In the genomic region with DNA sequence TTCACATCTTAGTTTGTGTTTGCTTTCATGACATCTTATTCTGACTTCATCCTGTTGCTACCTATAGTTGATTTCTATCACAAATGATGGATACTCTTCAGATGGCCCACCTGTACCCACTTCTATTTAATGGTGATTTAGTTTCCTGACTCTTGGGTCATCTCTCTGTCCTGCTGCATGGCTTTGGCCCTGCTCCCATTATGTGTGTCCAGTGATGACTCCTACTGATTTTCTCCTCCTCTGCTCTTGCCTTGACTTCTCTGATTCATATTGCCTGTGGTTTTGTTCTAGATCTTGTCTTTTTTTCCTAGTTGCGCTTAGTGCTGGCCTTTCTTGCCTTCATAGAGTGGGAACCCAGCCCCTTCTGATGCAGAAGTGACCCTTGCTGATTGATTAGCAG, we compare ENCODE assay signal across 22 mouse cellular contexts. TPM values are rescaled to one million over a fixed set of nuclear protein-coding genes. Genes with fewer than 3 reads are reported as not detected.
DNase-seq lines count a peak whose midpoint lies in the region; ATAC-seq and TF ChIP-seq lines count a peak whose summit lies in the region.
"Had no signal": no experiment of that assay in that cellular context is flagged by ENCODE, and none has a peak within 500 bp of the region (broad histone marks: within the 10 kb centered on the region; RNA-seq: fewer than 3 reads in every experiment).

No protein-coding gene starts in this region.

- no peak overlapping the region for H3K4me2 ChIP-seq in heart, embryonic 11.5 days
- H3K4me2 ChIP-seq in liver, embryonic 14.5 days (ENCODE audit: low read depth), result peak overlapping the region; percentile 23
- no peak overlapping the region for H3K4me2 ChIP-seq in intestine, embryonic 16.5 days (ENCODE audit: low read depth, low read length)
- H3K4me2 ChIP-seq: embryonic facial prominence, embryonic 12.5 days; forebrain, embryonic 15.5 days; heart, embryonic 15.5 days; hindbrain, embryonic 14.5 days had no signal

- H3K27me3 ChIP-seq in heart, embryonic 11.5 days (ENCODE audit: control insufficient read depth, insufficient read depth, low read length), result no peaks in the 10 kb centered on the region
- no peaks in the 10 kb centered on the region for H3K27me3 ChIP-seq in liver, embryonic 14.5 days (ENCODE audit: control insufficient read depth, insufficient read depth, low read length)
- H3K27me3 ChIP-seq in intestine, embryonic 16.5 days (replicated peaks; ENCODE audit: control insufficient read depth, insufficient read depth, low read length), result no peaks in the 10 kb centered on the region
- H3K27me3 ChIP-seq: CH12.LX; embryonic facial prominence, embryonic 12.5 days; forebrain, embryonic 15.5 days; heart, embryonic 15.5 days; Patski had no signal

- no peak for TF ChIP-seq CTCF in liver, embryonic 14.5 days (IDR thresholded peaks at IDR 0.05; ENCODE audit: low read depth)

- H3K27ac ChIP-seq in heart, embryonic 11.5 days (ENCODE audit: low read depth, low read length), result no peak overlapping the region
- 0 out of 2 replicates have a peak overlapping the region, but pooled peaks have one; percentile 16 for H3K27ac ChIP-seq in liver, embryonic 14.5 days
- H3K27ac ChIP-seq in intestine, embryonic 16.5 days (ENCODE audit: low read length), result no peak overlapping the region
- H3K27ac ChIP-seq: embryonic facial prominence, embryonic 12.5 days; forebrain, embryonic 15.5 days; heart, embryonic 10.5 days; heart, embryonic 15.5 days; hindbrain, embryonic 14.5 days had no signal

- no peaks in the 10 kb centered on the region for H3K36me3 ChIP-seq in heart, embryonic 11.5 days (ENCODE audit: control insufficient read depth, insufficient read depth, low read length)
- no peaks in the 10 kb centered on the region; the same call in 1 of the 2 replicates for H3K36me3 ChIP-seq in liver, embryonic 14.5 days (replicated peaks; ENCODE audit: control insufficient read depth, insufficient read depth, low read depth)
- H3K36me3 ChIP-seq in intestine, embryonic 16.5 days (ENCODE audit: control insufficient read depth, insufficient read depth, low read length), result no peaks in the 10 kb centered on the region
- H3K36me3 ChIP-seq: forebrain, embryonic 15.5 days; heart, embryonic 15.5 days had no signal

- no peaks in the 10 kb centered on the region for H3K9me3 ChIP-seq in heart, embryonic 11.5 days (replicated peaks; ENCODE audit: control insufficient read depth, low read length)
- H3K9me3 ChIP-seq in liver, embryonic 14.5 days (ENCODE audit: control insufficient read depth, low read length), result no peaks in the 10 kb centered on the region
- no peaks in the 10 kb centered on the region for H3K9me3 ChIP-seq in intestine, embryonic 16.5 days (ENCODE audit: control insufficient read depth, low read length)
- H3K9me3 ChIP-seq: embryonic facial prominence, embryonic 12.5 days; forebrain, embryonic 15.5 days; heart, embryonic 10.5 days; heart, embryonic 15.5 days had no signal

- ATAC-seq in heart, embryonic 11.5 days (replicated peaks; ENCODE audit: insufficient number of reproducible peaks, low FRiP score, low TSS enrichment), result no peak
- no peak for ATAC-seq in liver, embryonic 14.5 days (ENCODE audit: insufficient read depth)
- ATAC-seq in intestine, embryonic 16.5 days, result no peak
- ATAC-seq: activated CD4-positive, CD25-positive, alpha-beta regulatory T cell, adult 4 months; forebrain, embryonic 15.5 days; intestine, postnatal 0 days; Patski had no signal

- peaks cover 35% of the 10 kb centered on the region for H3K4me1 ChIP-seq in heart, embryonic 11.5 days (ENCODE audit: control insufficient read depth, insufficient read depth, low read length)
- peaks cover 82 to 85% of the 10 kb centered on the region in 2 experiments for H3K4me1 ChIP-seq in liver, embryonic 14.5 days (replicated peaks; ENCODE audit: control insufficient read depth in 2 of 2, insufficient read depth in 2 of 2, low read length in 1 of 2)
- peaks cover 20% of the 10 kb centered on the region for H3K4me1 ChIP-seq in intestine, embryonic 16.5 days (ENCODE audit: control insufficient read depth, insufficient read depth, low read length)
- H3K4me1 ChIP-seq: embryonic facial prominence, embryonic 12.5 days; forebrain, embryonic 15.5 days had no signal

- no peak overlapping the region for H3K4me3 ChIP-seq in heart, embryonic 11.5 days (ENCODE audit: low read depth, low read length)
- no peak overlapping the region for H3K4me3 ChIP-seq in liver, embryonic 14.5 days (ENCODE audit: insufficient read depth in 1 of 2, low read depth in 2 of 2, low read length in 2 of 2)
- H3K4me3 ChIP-seq in intestine, embryonic 16.5 days (ENCODE audit: low read length), result no peak overlapping the region
- H3K4me3 ChIP-seq: embryonic facial prominence, embryonic 12.5 days; forebrain, embryonic 15.5 days; heart, embryonic 10.5 days; heart, embryonic 15.5 days had no signal

- DNase-seq in adrenal gland, adult 2 months, result peak; percentile 75
- DNase-seq in adrenal gland, postnatal 4 days (ENCODE audit: low spot score in 2 of 2), result no peak
- DNase-seq in heart, adult 11 months, result peak; percentile 30
- no peak for DNase-seq in liver, embryonic 14.5 days (ENCODE audit: low read depth in 3 of 3, low spot score in 3 of 3)
- DNase-seq in left cerebral cortex, adult 11 months (ENCODE audit: low spot score), result no peak
- DNase-seq: cerebellum, adult 11-12 months; cerebellum, adult 9-10 months; cerebellum, postnatal 25 days; gastrocnemius, postnatal 36 days; heart, adult 18-20 months; heart, postnatal 14 days had no signal

- H3K9ac ChIP-seq in heart, embryonic 11.5 days (ENCODE audit: low read depth, low read length), result no peak overlapping the region
- H3K9ac ChIP-seq in liver, embryonic 14.5 days (replicated peaks), result peak overlapping the region; percentile 40; the same call in 1 of the 2 replicates
- no peak overlapping the region for H3K9ac ChIP-seq in intestine, embryonic 16.5 days (ENCODE audit: low read depth, low read length)
- H3K9ac ChIP-seq: embryonic facial prominence, embryonic 12.5 days; forebrain, embryonic 15.5 days; heart, embryonic 15.5 days; hindbrain, embryonic 14.5 days had no signal

- 92% methylated on average over 1 of the region's 1 CpGs for WGBS in heart, embryonic 11.5 days (ENCODE audit: insufficient replicate concordance)
- 85% methylated on average over 1 of the region's 1 CpGs for WGBS in liver, embryonic 14.5 days (ENCODE audit: insufficient replicate concordance)
- WGBS in intestine, embryonic 16.5 days, result 93% methylated on average over 1 of the region's 1 CpGs

- no peak for TF ChIP-seq EP300 in liver, embryonic 14.5 days (IDR thresholded peaks at IDR 0.05; ENCODE audit: low read depth)

RNA-seq across cellular contexts. Expression of a gene that starts 15.4 kb away (rescaled TPM):
- 10 to 100 TPM; 41.1 to 79.6 TPM for total RNA-seq in adrenal gland, adult 2 months (2021)
- polyA plus RNA-seq in adrenal gland, adult 2 months (2012; rRNA removed), result 42.2 and 70.3 TPM in 2 replicates
- total RNA-seq in adrenal gland, postnatal 4 days (2021), result 10 to 100 TPM; 73.2 to 76.9 TPM
- 19.9 and 24.0 TPM in 2 replicates for polyA plus RNA-seq in heart, embryonic 11.5 days (2014; fragmentation: Nextera tagmentation; extraction: Ambion mirVana)
- 36.6 and 42.5 TPM in 2 replicates for polyA plus RNA-seq in liver, embryonic 14.5 days (2012; rRNA removed)
- polyA plus RNA-seq in liver, embryonic 14.5 days (2014; fragmentation: Nextera tagmentation; extraction: Ambion mirVana), result 25.8 and 28.5 TPM in 2 replicates
- polyA plus RNA-seq in intestine, embryonic 16.5 days (2015; fragmentation: Nextera tagmentation; extraction: Ambion mirVana), result 12.2 and 12.9 TPM in 2 replicates

RNA-seq across cellular contexts. Expression of a gene that starts 25.0 kb away (rescaled TPM):
- total RNA-seq in adrenal gland, adult 2 months (2021), result 10 to 100 TPM; 45.4 to 75.7 TPM
- polyA plus RNA-seq in adrenal gland, adult 2 months (2012; rRNA removed), result 7.1 and 9.2 TPM in 2 replicates
- total RNA-seq in adrenal gland, postnatal 4 days (2021), result 10 to 100 TPM; 55.8 to 58.8 TPM
- 29.8 and 40.7 TPM in 2 replicates for polyA plus RNA-seq in heart, embryonic 11.5 days (2014; fragmentation: Nextera tagmentation; extraction: Ambion mirVana)
- 8.3 and 13.2 TPM in 2 replicates for polyA plus RNA-seq in liver, embryonic 14.5 days (2012; rRNA removed)
- 18.9 and 19.4 TPM in 2 replicates for polyA plus RNA-seq in liver, embryonic 14.5 days (2014; fragmentation: Nextera tagmentation; extraction: Ambion mirVana)
- polyA plus RNA-seq in intestine, embryonic 16.5 days (2015; fragmentation: Nextera tagmentation; extraction: Ambion mirVana), result 53.0 and 56.0 TPM in 2 replicates

Comparison
In these comparisons a context has a peak if more than half of its experiments do, and no peak if none do; other contexts are left out.
1. DNase-seq: peak in adrenal gland, adult 2 months (single experiment) and heart, adult 11 months (single experiment); none in adrenal gland, postnatal 4 days (0 of 2), liver, embryonic 14.5 days (0 of 3) and left cerebral cortex, adult 11 months (single experiment).